Mouse (Mus musculus) small intestine, adult 2 months (tissue): ENCODE data around the gene Zfp687.

Experiments
- CTCF ChIP-seq: fragments of 200-500 bp; IDR thresholded peaks from 2 replicates; pipeline ENCODE4 v1.5.1; 2012; ENCODE audit warnings: low read depth, mild to moderate bottlenecking, control low read depth, inconsistent platforms, low read length, moderate library complexity, mixed read lengths; ENCODE audit not compliant: insufficient replicate concordance, insufficient read length; ENCODE audit errors: extremely low read depth
- POLR2A ChIP-seq: fragments of 200-500 bp; IDR thresholded peaks from 2 replicates; pipeline ENCODE4 v1.6.1; 2012; ENCODE audit warnings: low read depth, mild to moderate bottlenecking, control low read depth, inconsistent platforms, low read length, moderate library complexity

- TF ChIP-seq CTCF (no peak), POLR2A (no peak)
Measured at GRCm38 (mm10) chr3:94984312-94984711, 30.9 kb downstream of the Zfp687 start.
